8 mouse cellular contexts compared by ENCODE assay signal in genomic region chr1:132292318-132293129, GRCm38 (mm10). TPM values are rescaled to one million over a fixed set of nuclear protein-coding genes. Genes with fewer than 3 reads are reported as not detected.
DNase-seq lines count a peak whose midpoint lies in the region; ATAC-seq and TF ChIP-seq lines count a peak whose summit lies in the region.

No protein-coding gene starts in this region.

- intact Hi-C loops in gastrocnemius, adult 2 months (cut with DNase I): no loop called here
- intact Hi-C loops in gastrocnemius, postnatal 36 days (cut with DNase I): no loop called here

- peaks cover 84% of the 10 kb centered on the region for H3K4me1 ChIP-seq in E14TG2a.4 (replicated peaks; ENCODE audit: low read depth, low read length)
- peaks cover 57% of the 10 kb centered on the region for H3K4me1 ChIP-seq in forebrain, embryonic 12.5 days
- H3K4me1 ChIP-seq in limb, embryonic 10.5 days: peaks cover 36% of the 10 kb centered on the region

- ATAC-seq in forebrain, embryonic 12.5 days (ENCODE audit: low FRiP score): no peak; the same call in 1 of the 2 replicates

- H3K27me3 ChIP-seq in E14TG2a.4 (ENCODE audit: insufficient read depth, low read length): peaks cover 13% of the 10 kb centered on the region
- H3K27me3 ChIP-seq in forebrain, embryonic 12.5 days: peaks cover 23% of the 10 kb centered on the region
- peaks cover 52% of the 10 kb centered on the region for H3K27me3 ChIP-seq in limb, embryonic 10.5 days (ENCODE audit: low read depth, poor library complexity, severe bottlenecking)

- no peak for DNase-seq in gastrocnemius, adult 2 months
- no peak for DNase-seq in gastrocnemius, postnatal 36 days
- no peak for DNase-seq in limb, embryonic 10.5 days (ENCODE audit: low spot score)
- DNase-seq in retina, adult 2 months (ENCODE audit: low read depth, low spot score): peak; percentile 49
- DNase-seq in left cerebral cortex, adult 9 months (ENCODE audit: low spot score in 2 of 2): no peak
- no peak for DNase-seq in frontal cortex, adult 2 months (ENCODE audit: extremely low spot score in 1 of 2, low spot score in 1 of 2)

- H3K36me3 ChIP-seq in E14TG2a.4 (ENCODE audit: insufficient read depth, low read length): no peaks in the 10 kb centered on the region
- no peaks in the 10 kb centered on the region for H3K36me3 ChIP-seq in forebrain, embryonic 12.5 days (replicated peaks)
- H3K36me3 ChIP-seq in limb, embryonic 10.5 days: no peaks in the 10 kb centered on the region

- H3K9me3 ChIP-seq in E14TG2a.4 (ENCODE audit: low read length): no peaks in the 10 kb centered on the region
- H3K9me3 ChIP-seq in forebrain, embryonic 12.5 days: no peaks in the 10 kb centered on the region
- H3K9me3 ChIP-seq in limb, embryonic 10.5 days (replicated peaks): no peaks in the 10 kb centered on the region

- peak; percentile 26; the same call in 1 of the 2 replicates for TF ChIP-seq CTCF in gastrocnemius, adult 2 months (IDR thresholded peaks at IDR 0.05)
- peak; percentile 40 for TF ChIP-seq CTCF in E14TG2a.4 (conservative IDR thresholded peaks at IDR 0.05; ENCODE audit: low read length)

- no peak overlapping the region; the same call in 1 of the 2 replicates for H3K27ac ChIP-seq in gastrocnemius, adult 2 months
- peak overlapping the region; percentile 79 for H3K27ac ChIP-seq in forebrain, embryonic 12.5 days
- peak overlapping the region; percentile 53; the same call in 1 of the 2 replicates for H3K27ac ChIP-seq in limb, embryonic 10.5 days

- peak overlapping the region; percentile 22 for H3K4me2 ChIP-seq in forebrain, embryonic 12.5 days

- WGBS in forebrain, embryonic 12.5 days: 18% methylated on average over 21 of the region's 21 CpGs
- 40% methylated on average over 21 of the region's 21 CpGs for WGBS in limb, embryonic 10.5 days

- H3K4me3 ChIP-seq in gastrocnemius, adult 2 months: no peak overlapping the region
- peak overlapping the region; percentile 54 for H3K4me3 ChIP-seq in E14TG2a.4 (replicated peaks; ENCODE audit: low read length)
- no peak overlapping the region for H3K4me3 ChIP-seq in forebrain, embryonic 12.5 days (replicated peaks)
- H3K4me3 ChIP-seq in limb, embryonic 10.5 days: no peak overlapping the region

- H3K9ac ChIP-seq in forebrain, embryonic 12.5 days: no peak overlapping the region

RNA-seq across cellular contexts. Expression of gene Klhdc8a, which starts 5.9 kb away (rescaled TPM):
- total RNA-seq in gastrocnemius, adult 2 months (2021): under 1 TPM; 0.13 to 0.31 TPM
- total RNA-seq in gastrocnemius, postnatal 36 days (2021): under 1 TPM; 0.07 to 0.10 TPM
- polyA plus RNA-seq in forebrain, embryonic 12.5 days (2016; fragmentation: Nextera tagmentation; extraction: Ambion mirVana): 1.7 TPM in 2 replicates
- not detected in 2 replicates for polyA plus RNA-seq in limb, embryonic 10.5 days (2016; fragmentation: Nextera tagmentation; extraction: Ambion mirVana)
- polyA plus RNA-seq in frontal cortex, adult 2 months (2012; rRNA removed): 8.8 and 10.1 TPM in 2 replicates

RNA-seq across cellular contexts. Expression of gene Nuak2, which starts 23.4 kb away (rescaled TPM):
- under 1 TPM; 0.38 to 0.98 TPM for total RNA-seq in gastrocnemius, adult 2 months (2021)
- total RNA-seq in gastrocnemius, postnatal 36 days (2021): under 1 TPM; 0.59 to 0.99 TPM
- 49.9 and 54.0 TPM in 2 replicates for polyA plus RNA-seq in forebrain, embryonic 12.5 days (2016; fragmentation: Nextera tagmentation; extraction: Ambion mirVana)
- polyA plus RNA-seq in limb, embryonic 10.5 days (2016; fragmentation: Nextera tagmentation; extraction: Ambion mirVana): 0.84 and 0.92 TPM in 2 replicates
- polyA plus RNA-seq in frontal cortex, adult 2 months (2012; rRNA removed): 0.84 and 1.0 TPM in 2 replicates

Comparison
In these comparisons a context has a peak if more than half of its experiments do, and no peak if none do; other contexts are left out.
1. RNA of gene Nuak2, which starts 23.4 kb away (polyA plus RNA-seq): 49.9 to 54.0 TPM in forebrain, embryonic 12.5 days; 0.84 to 0.92 TPM in limb, embryonic 10.5 days and 0.84 to 1.0 TPM in frontal cortex, adult 2 months; every median in the first group is over 10 times any median in the second.